Mouse (Mus musculus) heart, postnatal 4 days (tissue): Measurements from ENCODE around the gene Gsto2. TPM values are rescaled to one million over a fixed set of nuclear protein-coding genes. Genes with fewer than 3 reads are reported as not detected.

Experiments used
- DNase-seq: peaks from one replicate; pipeline ENCODE4 v3.0.0; 2021
- total RNA-seq, 2 experiments: library from RNA; stranded (reverse); gene quantifications; 2 replicates each; pipeline ENCODE4 v1.2.3; 2021

The Gsto2 gene
- total RNA-seq, 2 experiments from 2014 or later, result 1.5 to 1.8 TPM

DNA sequence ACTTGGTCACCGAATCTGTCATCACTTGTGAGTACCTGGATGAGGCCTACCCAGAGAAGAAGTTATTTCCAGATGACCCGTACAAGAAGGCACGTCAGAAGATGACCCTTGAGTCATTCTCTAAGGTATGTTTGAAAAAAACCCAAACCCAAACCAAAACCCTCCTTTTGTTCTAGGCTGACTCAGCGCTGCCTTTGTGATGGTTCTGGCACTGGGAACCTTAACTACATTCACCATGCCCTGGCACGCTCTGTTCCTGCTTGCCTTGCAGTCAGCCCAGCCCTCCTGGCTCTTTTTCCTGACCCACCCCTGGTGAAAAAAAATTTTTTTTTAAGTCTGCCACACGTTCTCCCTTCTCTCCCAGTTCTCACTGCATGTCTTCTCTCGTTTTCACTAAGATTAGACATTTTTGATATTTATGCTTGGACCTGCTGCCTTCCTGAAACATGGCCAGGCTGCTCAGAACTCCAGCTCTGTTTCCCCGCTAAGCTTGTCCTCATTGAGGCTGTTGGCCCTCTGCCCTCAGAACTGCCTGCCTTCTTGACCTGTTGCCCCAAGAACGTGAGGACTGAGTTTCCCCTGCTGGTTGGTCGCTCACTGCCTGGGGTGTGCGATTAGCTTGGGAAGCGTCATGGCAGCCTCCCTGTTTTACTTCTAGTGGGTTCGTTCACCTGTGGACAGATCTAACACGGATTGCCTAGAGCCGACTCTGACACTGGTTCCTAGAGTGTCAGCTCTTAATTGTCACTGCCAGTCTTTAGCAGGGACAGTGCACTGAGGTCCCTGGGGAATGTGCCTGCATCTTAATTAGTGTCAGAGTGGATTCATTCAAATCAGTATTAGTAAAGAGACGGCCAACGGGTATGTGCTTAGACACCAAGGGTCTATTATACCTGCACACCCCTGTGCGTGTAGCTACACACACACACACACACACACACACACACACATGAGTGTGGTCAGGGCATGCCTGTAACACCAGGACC, 7.1 kb upstream of the Gsto2 start:
- DNase-seq, result no peak

DNA sequence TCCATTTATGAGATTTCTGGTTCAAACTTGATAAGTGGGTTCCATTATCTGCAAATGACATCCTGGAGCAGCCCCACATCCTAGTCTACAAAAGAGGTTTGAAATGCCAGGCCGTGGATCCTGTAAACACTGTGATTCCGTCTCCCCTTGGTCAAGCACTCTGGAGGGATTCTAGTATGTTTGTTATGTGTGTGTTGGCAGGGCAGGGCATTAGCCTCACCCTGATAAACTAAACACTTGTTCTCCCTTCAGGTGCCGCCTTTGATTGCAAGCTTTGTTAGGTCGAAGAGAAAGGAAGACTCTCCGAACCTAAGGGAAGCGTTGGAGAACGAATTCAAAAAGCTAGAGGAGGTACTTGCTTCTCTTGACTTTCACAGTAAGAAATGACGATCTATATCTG, 6.2 kb upstream of the Gsto2 start:
- DNase-seq, result no peak

DNA sequence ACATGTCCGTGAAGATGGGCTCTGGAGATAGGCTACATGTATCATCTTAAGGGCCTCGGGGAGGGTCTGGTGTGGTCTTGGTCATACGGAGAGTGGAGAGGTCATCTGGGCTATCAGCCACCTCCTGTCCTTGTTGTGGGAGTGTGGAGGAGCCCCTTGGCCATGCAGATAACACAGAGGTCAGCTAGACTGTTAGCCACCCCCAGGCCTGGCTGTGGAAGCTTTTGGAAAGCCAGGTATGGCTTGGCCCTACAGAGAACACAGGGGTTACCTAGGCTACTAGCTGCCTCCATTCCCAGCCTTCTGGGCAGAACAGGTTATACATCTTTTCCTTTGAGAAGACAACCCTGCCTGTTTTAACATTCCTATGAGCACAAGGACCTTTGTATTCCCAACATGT, 2.8 kb upstream of the Gsto2 start:
- DNase-seq, result no peak

DNA sequence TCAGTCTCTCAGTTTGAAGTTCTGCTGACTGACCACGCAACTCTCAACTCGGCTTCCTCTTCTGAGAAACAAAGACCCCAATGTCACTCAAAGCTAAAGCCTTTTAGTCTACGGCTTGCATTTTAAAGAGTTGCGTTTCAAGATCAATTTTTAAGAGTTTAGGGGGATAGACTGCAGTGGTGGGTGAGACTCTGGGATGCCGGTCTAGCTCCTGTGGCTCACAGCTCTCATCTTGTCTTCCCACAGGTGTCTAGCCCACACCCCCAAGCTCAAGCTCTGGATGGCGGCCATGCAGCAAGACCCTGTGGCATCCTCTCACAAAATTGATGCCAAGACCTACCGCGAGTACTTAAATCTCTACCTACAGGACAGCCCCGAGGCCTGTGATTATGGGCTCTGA, 1.3 kb upstream of the Gsto2 start:
- no peak for DNase-seq

GRCm38 (mm10) chr19:47864721-47865120, 613 bp upstream of the Gsto2 start:
- no peak for DNase-seq

- DNase-seq, result no peak
These were observed 2.4 kb downstream of the Gsto2 start for GRCm38 (mm10) chr19:47867628-47868175.

DNA sequence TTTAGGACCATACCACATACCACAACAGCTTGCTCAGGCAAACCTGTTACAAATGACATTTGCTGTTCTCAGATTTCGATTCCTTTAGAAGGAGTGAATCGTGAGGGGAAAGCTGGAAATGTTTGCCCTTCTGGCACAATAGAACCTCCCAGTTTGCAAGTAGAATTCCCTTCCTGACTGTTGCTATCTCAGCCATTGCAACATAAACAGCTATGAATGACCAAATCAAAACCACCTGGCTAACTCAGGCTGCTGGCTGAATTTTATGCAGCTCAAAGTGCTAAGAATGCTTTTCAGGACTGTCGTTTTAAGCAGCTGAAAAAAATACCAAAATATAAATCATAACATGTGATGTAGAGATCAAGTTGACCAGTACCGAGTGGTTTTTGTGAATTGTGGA, 3.6 kb downstream of the Gsto2 start:
- DNase-seq, result no peak

- no peak for DNase-seq
These were observed 4.2 kb downstream of the Gsto2 start for GRCm38 (mm10) chr19:47869516-47869915.

DNA sequence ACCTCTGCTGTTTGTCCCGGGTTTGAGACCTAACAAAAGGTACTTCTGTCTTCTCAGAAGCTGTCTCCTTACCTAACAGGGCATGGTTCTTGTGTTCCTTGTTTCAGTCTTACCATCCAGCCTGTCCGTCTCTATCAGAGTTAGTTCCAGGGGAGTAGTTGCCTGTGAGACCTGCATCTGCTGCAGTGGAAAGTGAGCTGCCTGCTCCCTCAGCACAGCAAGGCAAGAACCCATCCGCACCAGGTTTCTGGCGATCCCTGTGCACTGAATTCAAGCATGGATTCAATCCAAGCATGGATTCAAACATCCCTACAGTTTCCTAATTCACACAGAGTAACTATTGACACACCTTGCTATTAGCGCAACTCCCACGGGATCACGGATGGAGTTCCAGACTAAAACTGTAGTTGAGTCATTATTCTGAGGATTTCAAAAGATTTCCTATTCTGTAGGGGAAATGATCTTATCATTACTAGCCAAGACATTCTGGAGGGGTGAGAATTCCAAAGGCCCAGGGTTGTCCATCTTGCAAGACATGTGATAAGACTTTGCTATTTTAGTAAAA, 4.8 kb downstream of the Gsto2 start:
- DNase-seq, result no peak

DNA sequence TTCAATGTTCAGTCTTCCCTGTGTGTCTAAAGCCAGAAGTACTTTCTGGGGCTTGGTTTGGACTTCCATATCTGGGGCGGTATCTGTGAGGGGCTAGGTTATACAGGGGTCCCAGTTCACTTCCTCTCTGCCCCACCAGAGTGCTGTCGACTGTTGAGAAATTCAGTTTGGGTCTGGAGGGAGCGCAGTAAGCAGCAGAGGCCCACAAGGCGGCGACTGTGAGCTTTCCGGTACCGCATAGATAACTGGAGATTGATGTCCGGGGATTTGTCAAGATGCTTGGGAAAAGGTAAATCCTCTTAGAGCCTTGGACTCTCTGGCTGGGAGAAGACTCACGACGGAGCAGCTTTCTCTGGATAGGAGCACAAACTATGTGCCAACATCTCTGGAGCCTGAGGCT, 6.2 kb downstream of the Gsto2 start:
- no peak for DNase-seq

DNA sequence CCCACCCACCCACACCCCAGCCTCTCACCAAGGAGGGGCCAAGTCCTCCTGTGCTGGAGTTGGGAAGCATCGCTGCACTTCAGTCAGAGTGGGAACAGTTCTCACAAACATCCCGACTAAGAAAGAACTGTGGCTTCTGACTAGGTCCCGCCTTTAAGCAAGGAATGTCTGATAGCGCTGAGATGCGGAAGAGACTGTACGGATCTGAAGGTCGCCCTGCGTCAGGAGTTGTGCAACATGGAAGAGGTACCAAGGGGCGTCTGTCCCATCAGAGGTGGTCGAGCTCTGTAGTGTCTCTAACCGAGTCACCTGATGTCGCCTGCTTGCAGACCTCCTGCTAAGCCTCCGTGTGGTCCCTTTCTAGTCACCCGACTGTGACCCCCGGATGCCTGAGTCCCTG, 10.9 kb downstream of the Gsto2 start:
- no peak for DNase-seq

- no peak for DNase-seq
These were observed 16.2 kb downstream of the Gsto2 start for GRCm38 (mm10) chr19:47881538-47881937.

- peak; percentile 86 for DNase-seq
These were observed 17.0 kb downstream of the Gsto2 start for GRCm38 (mm10) chr19:47882151-47882881.

DNA sequence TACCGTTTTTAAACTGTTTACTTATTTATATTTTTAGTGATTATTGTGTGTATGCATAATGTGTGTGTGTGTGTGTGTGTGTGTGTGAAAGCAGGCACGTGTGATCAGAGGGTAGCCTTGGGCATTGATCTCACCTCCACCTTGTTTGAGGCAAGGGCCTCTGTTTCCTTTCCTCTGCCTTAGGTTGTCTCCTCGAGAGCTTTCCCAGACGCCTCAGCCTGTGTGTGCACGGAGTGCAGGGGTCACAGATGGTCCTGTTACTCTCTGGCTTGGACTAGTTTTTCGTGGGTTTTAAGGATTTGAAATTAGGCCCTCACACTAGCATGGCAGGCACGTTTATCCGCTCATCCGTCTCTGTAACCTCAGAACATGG, 17.5 kb downstream of the Gsto2 start:
- no peak for DNase-seq

- no peak for DNase-seq
These were observed 19.2 kb downstream of the Gsto2 start for GRCm38 (mm10) chr19:47884296-47885085.

DNA sequence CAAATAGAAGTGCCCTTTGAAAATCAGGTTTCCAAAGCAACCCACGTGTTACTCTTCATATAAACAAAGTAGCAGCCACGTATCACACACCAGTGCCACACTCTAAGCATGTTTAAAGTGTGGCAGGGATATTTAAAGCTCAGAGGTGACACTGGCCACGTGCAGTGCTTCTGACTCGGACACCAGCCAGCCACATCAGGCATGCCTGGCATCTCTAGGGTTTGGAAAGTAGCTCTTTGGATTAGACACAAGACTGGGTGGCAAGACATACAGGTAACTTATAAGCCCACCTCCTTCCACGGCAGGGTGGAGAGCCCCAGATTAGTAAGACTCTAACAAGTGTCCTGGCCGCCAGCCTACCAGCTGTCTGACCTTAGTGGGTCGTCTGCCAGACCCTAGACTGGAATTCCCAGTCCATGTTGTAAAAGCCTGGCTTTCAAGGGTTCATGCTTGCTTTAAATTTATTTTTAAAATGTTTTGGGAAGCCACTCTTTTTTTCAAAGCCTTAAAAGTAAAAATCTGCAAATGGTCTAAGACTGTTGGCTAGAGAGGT, 19.9 kb downstream of the Gsto2 start:
- DNase-seq, result peak; percentile 52

DNA sequence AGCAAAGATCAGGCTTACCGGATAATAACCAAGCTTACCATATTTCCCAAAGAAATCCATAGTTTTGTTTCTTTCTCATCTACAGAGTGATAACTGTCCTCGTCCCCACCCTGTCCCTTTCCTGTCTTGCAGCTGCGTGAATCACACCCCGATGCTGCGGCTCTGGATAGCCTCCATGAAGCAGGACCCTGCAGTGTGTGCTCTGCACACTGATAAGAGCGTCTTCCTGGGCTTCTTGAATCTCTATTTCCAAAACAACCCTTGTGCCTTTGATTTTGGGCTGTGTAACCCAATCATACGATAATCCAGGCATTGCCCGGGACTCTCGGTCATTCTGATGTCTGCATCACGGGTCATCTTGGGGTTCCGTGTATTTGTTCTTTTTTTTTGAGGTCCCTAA, 20.6 kb downstream of the Gsto2 start:
- no peak for DNase-seq

DNA sequence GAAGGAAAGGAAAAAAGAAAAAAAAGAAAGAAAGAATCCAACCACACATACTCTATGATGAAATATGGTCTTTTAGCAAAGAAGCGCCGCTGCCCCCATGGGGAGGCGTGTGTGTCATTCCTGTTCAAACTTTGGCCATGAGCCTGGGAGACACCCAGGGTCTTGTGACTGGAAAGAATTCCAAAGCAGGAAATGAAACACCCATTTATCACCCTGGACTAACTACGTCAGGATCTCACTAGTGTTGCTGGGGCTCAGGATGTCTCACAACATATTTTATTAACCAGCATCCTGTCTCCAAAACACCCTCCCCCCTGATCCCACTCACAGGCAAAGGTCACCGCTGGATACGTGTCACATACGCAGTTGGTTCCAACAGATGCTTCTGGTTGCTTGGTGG, 21.3 kb downstream of the Gsto2 start:
- peak; percentile 64 for DNase-seq

DNA sequence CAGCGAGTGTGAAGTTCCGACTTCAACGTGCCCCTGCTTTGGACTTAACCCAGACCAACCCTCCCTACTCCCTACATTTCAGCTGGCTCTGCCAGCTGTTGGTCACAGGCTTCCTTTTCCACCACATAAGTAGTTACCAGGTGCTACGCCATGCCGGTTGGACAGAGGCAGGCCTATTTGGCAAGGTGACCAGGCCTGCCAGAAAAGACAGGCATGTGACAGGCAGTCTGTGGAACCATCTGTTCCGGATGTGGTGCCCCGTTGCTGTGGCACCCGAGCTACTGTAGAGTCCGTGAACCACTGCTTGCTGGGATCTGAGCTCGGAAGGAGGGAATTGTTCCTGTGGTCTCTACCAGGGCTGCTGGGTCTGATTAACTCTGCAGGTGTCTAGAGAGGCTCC, 22.1 kb downstream of the Gsto2 start:
- DNase-seq, result peak; percentile 42

- no peak for DNase-seq
These were observed 22.7 kb downstream of the Gsto2 start for GRCm38 (mm10) chr19:47888037-47888436.

DNA sequence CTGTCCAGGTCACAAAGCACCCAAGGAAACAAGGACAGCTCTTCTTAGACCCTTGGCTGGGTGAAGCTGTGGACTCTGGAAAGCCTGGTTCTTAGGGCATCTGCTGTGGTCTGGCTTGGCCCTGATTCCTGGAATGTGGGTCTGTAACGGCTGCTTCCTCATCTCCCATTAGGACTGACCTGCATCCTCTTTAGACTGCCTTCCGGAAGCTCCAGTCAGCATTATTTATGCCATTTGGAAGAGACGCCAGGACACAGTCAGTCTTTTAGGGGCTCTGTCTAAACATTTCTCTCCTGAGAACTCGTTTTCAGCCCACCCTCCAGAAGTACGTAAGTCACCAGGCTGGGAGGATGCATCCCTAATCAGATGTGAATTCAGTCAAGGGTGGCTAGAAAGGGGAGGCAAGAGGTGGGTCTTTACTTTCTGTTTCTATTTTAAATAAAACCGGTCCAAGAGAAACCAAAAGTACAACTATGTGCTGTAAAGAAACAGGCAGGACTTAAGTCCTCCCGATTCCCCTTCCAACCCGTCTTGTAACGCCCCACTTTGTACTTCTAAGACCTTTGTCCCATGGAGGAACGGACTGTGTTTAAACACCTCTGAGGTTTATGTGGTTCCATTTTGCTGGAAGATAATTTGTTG, 25.3 kb downstream of the Gsto2 start:
- DNase-seq, result no peak
